Mouse (Mus musculus) intestine, postnatal 0 days (tissue): ENCODE results near the gene Apbb1. TPM values are rescaled to one million over a fixed set of nuclear protein-coding genes. Genes with fewer than 3 reads are reported as not detected.
A peak's percentile ranks its signal among the peaks of the same experiment; 100 is the strongest.

Source experiments
- ATAC-seq: fragments of 200-750 bp; cut with Nextera tagmentation; 2 replicates; pipeline ENCODE4 v1.8.0; 2017; ENCODE audit warnings: mild to moderate bottlenecking, moderate TSS enrichment, moderate library complexity
- H3K27ac ChIP-seq: fragments of 300-500 bp; sonication (generic); 2 replicates; pipeline ENCODE4 v1.5.1; 2014; ENCODE audit warnings: mild to moderate bottlenecking, low read depth, low read length, moderate library complexity
- H3K27me3 ChIP-seq: fragments of 300-500 bp; sonication (generic); replicated peaks from 2 replicates; pipeline ENCODE4 v1.6.1; 2014; ENCODE audit warnings: low read length, mixed read lengths; ENCODE audit not compliant: control insufficient read depth, insufficient read depth
- H3K36me3 ChIP-seq: fragments of 300-500 bp; sonication (generic); 2 replicates; pipeline ENCODE4 v1.6.1; 2014; ENCODE audit warnings: mild to moderate bottlenecking, moderate library complexity; ENCODE audit not compliant: control insufficient read depth, insufficient read depth
- H3K4me1 ChIP-seq: fragments of 300-500 bp; sonication (generic); replicated peaks from 2 replicates; pipeline ENCODE4 v1.6.1; 2014; ENCODE audit warnings: antibody characterized with exemption, low read length, mixed read lengths; ENCODE audit not compliant: control insufficient read depth, insufficient read depth
- H3K4me2 ChIP-seq: fragments of 300-500 bp; sonication (generic); replicated peaks from 2 replicates; pipeline ENCODE4 v1.6.1; 2014; ENCODE audit warnings: low read depth, mild to moderate bottlenecking, moderate library complexity
- H3K4me3 ChIP-seq: fragments of 300-500 bp; sonication (generic); 2 replicates; pipeline ENCODE4 v1.5.1; 2014; ENCODE audit warnings: low read depth, low read length
- H3K9ac ChIP-seq: fragments of 300-500 bp; sonication (generic); 2 replicates; pipeline ENCODE4 v1.6.1; 2014; ENCODE audit warnings: mild to moderate bottlenecking, low read depth, low read length
- H3K9me3 ChIP-seq: fragments of 300-500 bp; sonication (generic); 2 replicates; pipeline ENCODE4 v1.6.1; 2016; ENCODE audit warnings: mixed run types; ENCODE audit not compliant: control insufficient read depth
- CTCF ChIP-seq: sonication (generic); IDR thresholded peaks from 2 replicates; pipeline ENCODE4 v1.5.1; 2016; ENCODE audit warnings: low read depth, mild to moderate bottlenecking, control low read depth, antibody characterized with exemption, moderate library complexity
- WGBS: fragments of 180-500 bp; shearing (Covaris S2); extraction: QIAGEN DNeasy Blood & Tissue Kit; methylation state at CpG from one replicate; pipeline ENCODE4 v1.1.7; 2014; 5-methylcytosine and 5-hydroxymethylcytosine counted together
- polyA plus RNA-seq: library from polyadenylated mRNA; unstranded; fragments of >200 nt; fragmentation: Nextera tagmentation; extraction: Ambion mirVana; gene quantifications from 2 replicates; pipeline ENCODE4 v1.2.1, GENCODE M21; 2015

The Apbb1 gene
- polyA plus RNA-seq = 13.5 and 14.0 TPM in 2 replicates

GRCm38 (mm10) chr7:105581094-105581703, at the start of gene Apbb1:
Gene Apbb1 (minus strand): TSS chr7:105581653.
- H3K36me3 ChIP-seq = no peaks in the 10 kb centered on the region
- peak within 1 kb of the TSS; percentile 97 for H3K4me2 ChIP-seq
- no peaks in the 10 kb centered on the region for H3K27me3 ChIP-seq
- ATAC-seq = peak; percentile 93
- peak within 1 kb of the TSS; percentile 35; the same call in 1 of the 2 replicates for H3K27ac ChIP-seq
- peak within 1 kb of the TSS; percentile 80 for H3K4me3 ChIP-seq
- WGBS = under 1% methylated on average over 35 of the region's 54 CpGs
- no peaks in the 10 kb centered on the region for H3K9me3 ChIP-seq
- no peak for TF ChIP-seq CTCF
- H3K9ac ChIP-seq = peak within 1 kb of the TSS; percentile 47
- no peaks in the 10 kb centered on the region for H3K4me1 ChIP-seq

GRCm38 (mm10) chr7:105628633-105629032, 47.2 kb upstream of the Apbb1 start:
- peaks cover 10% of the 10 kb centered on the region; the same call in 1 of the 2 replicates for H3K36me3 ChIP-seq
- 30% methylated on average over 3 of the region's 3 CpGs for WGBS
- ATAC-seq = no peak
- TF ChIP-seq CTCF = no peak
- no peak overlapping the region for H3K4me3 ChIP-seq
- no peaks in the 10 kb centered on the region for H3K9me3 ChIP-seq
- H3K27ac ChIP-seq = no peak overlapping the region
- no peaks in the 10 kb centered on the region for H3K27me3 ChIP-seq
- H3K9ac ChIP-seq = no peak overlapping the region
- H3K4me1 ChIP-seq = no peaks in the 10 kb centered on the region
- no peak overlapping the region for H3K4me2 ChIP-seq

- Histone ChIP-seq H3K4me3 (no peak overlapping the region), H3K36me3 (peaks cover 21% of the 10 kb centered on the region), H3K9ac (no peak overlapping the region), H3K4me2 (no peak overlapping the region), H3K9me3 (no peaks in the 10 kb centered on the region), H3K27ac (no peak overlapping the region), H3K4me1 (no peaks in the 10 kb centered on the region), H3K27me3 (no peaks in the 10 kb centered on the region)
- 0 out of 2 replicates have a peak, but pooled peaks have one; percentile 13 for ATAC-seq
- 88% methylated on average over 6 of the region's 6 CpGs for WGBS
- TF ChIP-seq CTCF = no peak
These were observed 43.9 kb upstream of the Apbb1 start for GRCm38 (mm10) chr7:105625397-105625796.

- H3K4me3 ChIP-seq = no peak overlapping the region
- no peak for TF ChIP-seq CTCF
- H3K27ac ChIP-seq = no peak overlapping the region
- no peaks in the 10 kb centered on the region for H3K27me3 ChIP-seq
- 71% methylated on average over 8 of the region's 8 CpGs for WGBS
- H3K36me3 ChIP-seq = peaks cover 53% of the 10 kb centered on the region
- H3K4me2 ChIP-seq = no peak overlapping the region
- no peak for ATAC-seq
- no peak overlapping the region for H3K9ac ChIP-seq
- no peaks in the 10 kb centered on the region for H3K4me1 ChIP-seq
- H3K9me3 ChIP-seq = no peaks in the 10 kb centered on the region
These were observed 40.3 kb upstream of the Apbb1 start for GRCm38 (mm10) chr7:105621646-105622292.

- H3K4me3 ChIP-seq = no peak overlapping the region
- H3K9ac ChIP-seq = no peak overlapping the region
- H3K4me2 ChIP-seq = no peak overlapping the region
- WGBS = 76% methylated on average over 4 of the region's 4 CpGs
- no peaks in the 10 kb centered on the region for H3K9me3 ChIP-seq
- H3K4me1 ChIP-seq = no peaks in the 10 kb centered on the region
- no peak for TF ChIP-seq CTCF
- no peaks in the 10 kb centered on the region for H3K27me3 ChIP-seq
- H3K36me3 ChIP-seq = peaks cover 57% of the 10 kb centered on the region
- no peak for ATAC-seq
- H3K27ac ChIP-seq = no peak overlapping the region
These were observed 39.6 kb upstream of the Apbb1 start for GRCm38 (mm10) chr7:105621053-105621452.

- Histone ChIP-seq H3K27ac (no peak overlapping the region), H3K4me2 (no peak overlapping the region), H3K4me3 (no peak overlapping the region), H3K27me3 (no peaks in the 10 kb centered on the region), H3K4me1 (no peaks in the 10 kb centered on the region), H3K9me3 (no peaks in the 10 kb centered on the region), H3K9ac (no peak overlapping the region), H3K36me3 (peaks cover 61% of the 10 kb centered on the region)
- ATAC-seq = no peak
- TF ChIP-seq CTCF = no peak
- WGBS = 41% methylated on average over 3 of the region's 3 CpGs
These were observed 38.2 kb upstream of the Apbb1 start for GRCm38 (mm10) chr7:105619701-105620100.
